Mouse (Mus musculus): ENCODE results near the gene Aff1. TPM values are rescaled to one million over a fixed set of nuclear protein-coding genes. Genes with fewer than 3 reads are reported as not detected.

Gene Aff1
- polyA plus RNA-seq, 1 experiment from 2014 or later = 7.1 TPM

DNA sequence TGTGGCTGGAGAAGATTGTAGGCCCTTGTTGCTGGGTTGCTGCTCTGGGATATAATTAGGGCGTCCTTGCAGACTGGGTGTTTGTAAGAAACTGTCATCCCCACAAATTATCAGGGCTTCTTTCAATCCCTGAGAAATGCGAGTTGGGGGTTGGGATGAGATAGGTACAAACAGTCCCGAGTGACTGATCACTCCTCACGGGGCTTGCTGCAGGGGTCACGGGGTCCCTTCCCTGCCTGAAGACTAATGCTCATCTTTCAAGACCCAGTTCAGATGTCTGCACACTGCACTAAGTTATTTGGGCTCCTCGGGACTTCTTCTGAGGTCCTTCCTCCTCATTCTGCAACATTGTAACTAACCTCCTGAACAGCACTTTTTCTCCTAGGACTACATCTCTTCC is 79.2 kb downstream of the Aff1 start:
- Histone ChIP-seq H3K36me3 (ENCODE audit: control insufficient read depth, insufficient read depth, low read length) (no peaks in the 10 kb centered on the region), H3K4me3 (ENCODE audit: low read depth, low read length) (no peak overlapping the region), H3K9ac (ENCODE audit: low read length) (no peak overlapping the region), H3K9me3 (ENCODE audit: control insufficient read depth, low read length) (no peaks in the 10 kb centered on the region), H3K4me1 (replicated peaks; ENCODE audit: control insufficient read depth, insufficient read depth, low read length) (peaks cover 18% of the 10 kb centered on the region), H3K27me3 (ENCODE audit: control insufficient read depth, insufficient read depth, low read length) (no peaks in the 10 kb centered on the region), H3K27ac (ENCODE audit: low read depth, low read length) (peak overlapping the region; percentile 8), H3K4me2 (ENCODE audit: low read depth, low read length, severe bottlenecking) (no peak overlapping the region)
- DNase-seq (ENCODE audit: low spot score) (no peak), ATAC-seq (replicated peaks; ENCODE audit: low FRiP score) (no peak)
- WGBS = 22% methylated on average over 6 of the region's 6 CpGs

DNA sequence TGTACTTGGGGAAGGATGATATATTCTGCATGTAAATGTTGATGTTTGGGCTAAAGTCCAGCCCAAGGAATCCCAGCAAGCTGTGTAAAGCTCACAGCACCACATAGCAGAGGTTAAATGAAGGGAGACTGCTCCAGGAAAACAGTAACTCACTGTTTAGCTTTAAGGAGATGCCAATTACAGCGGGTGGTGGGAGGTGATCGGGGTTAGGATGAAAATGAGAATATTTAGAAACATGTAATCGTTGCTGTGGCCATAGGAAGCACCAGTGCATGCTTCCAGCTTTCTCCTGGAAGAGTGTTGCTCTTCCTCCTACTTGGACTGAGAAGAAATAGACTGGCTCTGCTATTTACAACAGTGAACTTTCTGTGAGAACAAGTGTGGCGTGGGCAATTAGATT is 80.1 kb downstream of the Aff1 start:
- no peaks in the 10 kb centered on the region for H3K9me3 ChIP-seq (ENCODE audit: control insufficient read depth, low read length)
- H3K27ac ChIP-seq (ENCODE audit: low read depth, low read length) = peak overlapping the region; percentile 84
- no peaks in the 10 kb centered on the region for H3K36me3 ChIP-seq (ENCODE audit: control insufficient read depth, insufficient read depth, low read length)
- 12% methylated on average over 4 of the region's 4 CpGs for WGBS
- 0 out of 2 replicates have a peak overlapping the region, but pooled peaks have one; percentile 6 for H3K9ac ChIP-seq (ENCODE audit: low read length)
- no peaks in the 10 kb centered on the region for H3K27me3 ChIP-seq (ENCODE audit: control insufficient read depth, insufficient read depth, low read length)
- no peak overlapping the region for H3K4me3 ChIP-seq (ENCODE audit: low read depth, low read length)
- H3K4me1 ChIP-seq (replicated peaks; ENCODE audit: control insufficient read depth, insufficient read depth, low read length) = peaks cover 18% of the 10 kb centered on the region
- ATAC-seq (replicated peaks; ENCODE audit: low FRiP score) = peak; percentile 36; the same call in 1 of the 2 replicates
- no peak for DNase-seq (ENCODE audit: low spot score)
- H3K4me2 ChIP-seq (ENCODE audit: low read depth, low read length, severe bottlenecking) = peak overlapping the region; percentile 40; the same call in 1 of the 2 replicates

DNA sequence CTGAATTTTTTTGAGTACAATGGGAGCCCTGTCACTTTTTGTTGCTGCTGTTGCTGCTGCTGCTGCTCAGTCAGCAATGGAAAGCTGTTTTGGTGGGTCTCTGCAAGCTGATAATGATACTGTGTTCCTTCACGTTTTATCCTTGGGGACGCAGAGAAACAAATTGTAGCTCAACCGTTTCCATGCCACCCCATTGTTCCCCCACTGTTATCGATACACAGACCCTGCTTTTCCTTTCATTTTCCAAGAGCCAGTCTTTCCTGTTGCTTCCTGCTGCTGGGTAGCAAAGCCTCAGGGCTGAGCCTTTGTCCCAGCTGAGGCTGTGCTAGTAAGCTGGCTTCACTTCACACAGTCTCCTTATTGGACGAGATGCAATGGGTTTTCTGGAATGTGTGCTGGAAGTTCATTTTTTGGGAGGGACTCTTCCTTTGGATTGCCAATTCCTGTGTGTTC is 81.0 kb downstream of the Aff1 start:
- no peaks in the 10 kb centered on the region for H3K36me3 ChIP-seq (ENCODE audit: control insufficient read depth, insufficient read depth, low read length)
- no peak overlapping the region for H3K4me3 ChIP-seq (ENCODE audit: low read depth, low read length)
- peak overlapping the region; percentile 13 for H3K9ac ChIP-seq (ENCODE audit: low read length)
- H3K27ac ChIP-seq (ENCODE audit: low read depth, low read length) = peak overlapping the region; percentile 84
- H3K4me1 ChIP-seq (replicated peaks; ENCODE audit: control insufficient read depth, insufficient read depth, low read length) = peaks cover 23% of the 10 kb centered on the region
- WGBS = 0% methylated on average over 5 of the region's 5 CpGs
- peak overlapping the region; percentile 40; the same call in 1 of the 2 replicates for H3K4me2 ChIP-seq (ENCODE audit: low read depth, low read length, severe bottlenecking)
- H3K27me3 ChIP-seq (ENCODE audit: control insufficient read depth, insufficient read depth, low read length) = no peaks in the 10 kb centered on the region
- no peaks in the 10 kb centered on the region for H3K9me3 ChIP-seq (ENCODE audit: control insufficient read depth, low read length)
- DNase-seq (ENCODE audit: low spot score) (peak; percentile 70), ATAC-seq (replicated peaks; ENCODE audit: low FRiP score) (peak; percentile 70)

DNA sequence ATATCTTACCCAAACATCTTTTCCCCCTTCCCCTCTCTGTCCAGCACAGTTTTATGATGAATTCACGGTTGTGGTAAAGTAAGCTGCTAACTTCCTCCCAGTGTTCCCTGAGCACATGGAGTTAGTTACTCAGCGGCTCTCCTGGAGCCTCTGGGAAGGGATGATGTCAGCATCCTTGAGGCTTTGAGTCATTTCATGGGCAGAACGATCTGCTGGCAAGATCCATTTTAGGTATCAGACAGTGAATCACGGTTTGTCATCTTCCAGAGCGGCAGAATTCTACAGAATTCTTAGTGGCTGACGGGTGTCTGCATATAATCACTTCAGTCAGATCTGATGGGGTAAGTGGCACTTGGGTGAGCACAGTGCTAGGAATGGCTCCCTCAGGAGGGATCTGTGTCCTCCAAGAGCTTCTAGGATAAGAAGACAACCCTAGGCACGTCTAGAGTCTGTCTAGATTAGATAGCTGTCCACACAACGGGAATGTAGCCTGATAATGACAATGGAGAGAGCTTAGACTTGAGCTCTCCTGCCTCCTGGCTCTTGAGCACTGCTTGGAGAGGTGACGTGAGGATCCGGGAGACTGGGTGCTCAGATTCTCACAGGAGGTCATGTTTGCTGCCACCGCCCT is 82.6 kb downstream of the Aff1 start:
- H3K27me3 ChIP-seq (ENCODE audit: control insufficient read depth, insufficient read depth, low read length) = no peaks in the 10 kb centered on the region
- WGBS = 78% methylated on average over 11 of the region's 11 CpGs
- ATAC-seq (replicated peaks; ENCODE audit: low FRiP score) = no peak
- no peaks in the 10 kb centered on the region for H3K36me3 ChIP-seq (ENCODE audit: control insufficient read depth, insufficient read depth, low read length)
- H3K27ac ChIP-seq (ENCODE audit: low read depth, low read length) = no peak overlapping the region
- no peaks in the 10 kb centered on the region for H3K9me3 ChIP-seq (ENCODE audit: control insufficient read depth, low read length)
- peaks cover 40% of the 10 kb centered on the region for H3K4me1 ChIP-seq (replicated peaks; ENCODE audit: control insufficient read depth, insufficient read depth, low read length)
- H3K4me3 ChIP-seq (ENCODE audit: low read depth, low read length) = no peak overlapping the region
- H3K4me2 ChIP-seq (ENCODE audit: low read depth, low read length, severe bottlenecking) = no peak overlapping the region
- H3K9ac ChIP-seq (ENCODE audit: low read length) = no peak overlapping the region
- DNase-seq (ENCODE audit: low spot score) = no peak

DNA sequence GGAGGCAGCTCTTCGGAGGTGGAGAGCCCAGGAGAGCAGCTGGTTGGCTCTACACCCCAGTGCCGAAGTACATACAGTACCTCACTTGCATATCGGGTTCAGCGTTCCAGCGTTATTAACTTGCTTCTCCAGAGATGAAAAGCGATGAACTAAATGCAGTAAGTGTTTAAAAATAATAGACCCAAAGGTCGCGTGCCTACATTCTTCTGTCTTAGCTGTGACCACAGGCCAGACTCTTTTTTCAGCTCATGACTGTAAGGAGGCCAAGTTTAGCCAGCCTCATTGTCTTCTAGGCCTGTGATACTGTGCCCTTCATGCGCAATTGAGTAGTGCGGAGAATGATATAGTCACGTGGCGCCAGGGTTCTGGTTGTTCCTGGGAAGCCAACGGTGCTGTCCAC is 83.3 kb downstream of the Aff1 start:
- Histone ChIP-seq H3K27ac (ENCODE audit: low read depth, low read length) (no peak overlapping the region), H3K4me3 (ENCODE audit: low read depth, low read length) (no peak overlapping the region), H3K36me3 (ENCODE audit: control insufficient read depth, insufficient read depth, low read length) (no peaks in the 10 kb centered on the region), H3K4me2 (ENCODE audit: low read depth, low read length, severe bottlenecking) (no peak overlapping the region), H3K27me3 (ENCODE audit: control insufficient read depth, insufficient read depth, low read length) (no peaks in the 10 kb centered on the region), H3K4me1 (replicated peaks; ENCODE audit: control insufficient read depth, insufficient read depth, low read length) (peaks cover 44% of the 10 kb centered on the region), H3K9ac (ENCODE audit: low read length) (no peak overlapping the region), H3K9me3 (ENCODE audit: control insufficient read depth, low read length) (no peaks in the 10 kb centered on the region)
- ATAC-seq (replicated peaks; ENCODE audit: low FRiP score) (no peak), DNase-seq (ENCODE audit: low spot score) (no peak)
- WGBS = 85% methylated on average over 13 of the region's 13 CpGs

DNA sequence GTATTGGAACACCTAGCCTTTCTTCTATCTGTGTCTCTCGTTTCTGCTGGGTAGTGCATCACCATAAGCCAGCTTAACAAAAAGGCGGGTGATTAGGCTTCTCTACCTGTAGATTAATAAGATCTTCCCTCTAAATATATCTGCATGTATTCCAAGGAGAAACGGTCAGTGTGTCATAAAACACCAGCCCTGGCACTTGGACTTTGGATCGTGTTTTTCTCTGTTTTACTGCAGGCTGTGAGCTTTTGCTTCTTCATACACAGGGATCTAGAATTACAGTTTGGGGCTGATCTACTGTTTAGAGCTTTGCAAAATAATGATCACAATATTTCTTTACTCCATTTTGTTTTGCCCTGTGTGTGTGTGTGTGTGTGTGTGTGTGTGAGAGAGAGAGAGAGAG is 84.7 kb downstream of the Aff1 start:
- Histone ChIP-seq H3K27me3 (ENCODE audit: control insufficient read depth, insufficient read depth, low read length) (no peaks in the 10 kb centered on the region), H3K36me3 (ENCODE audit: control insufficient read depth, insufficient read depth, low read length) (no peaks in the 10 kb centered on the region), H3K4me2 (ENCODE audit: low read depth, low read length, severe bottlenecking) (no peak overlapping the region), H3K27ac (ENCODE audit: low read depth, low read length) (no peak overlapping the region), H3K9ac (ENCODE audit: low read length) (no peak overlapping the region), H3K9me3 (ENCODE audit: control insufficient read depth, low read length) (no peaks in the 10 kb centered on the region), H3K4me3 (ENCODE audit: low read depth, low read length) (no peak overlapping the region), H3K4me1 (replicated peaks; ENCODE audit: control insufficient read depth, insufficient read depth, low read length) (peaks cover 44% of the 10 kb centered on the region)
- ATAC-seq (replicated peaks; ENCODE audit: low FRiP score) (no peak), DNase-seq (ENCODE audit: low spot score) (no peak)
- WGBS = 65% methylated on average over 4 of the region's 4 CpGs

DNA sequence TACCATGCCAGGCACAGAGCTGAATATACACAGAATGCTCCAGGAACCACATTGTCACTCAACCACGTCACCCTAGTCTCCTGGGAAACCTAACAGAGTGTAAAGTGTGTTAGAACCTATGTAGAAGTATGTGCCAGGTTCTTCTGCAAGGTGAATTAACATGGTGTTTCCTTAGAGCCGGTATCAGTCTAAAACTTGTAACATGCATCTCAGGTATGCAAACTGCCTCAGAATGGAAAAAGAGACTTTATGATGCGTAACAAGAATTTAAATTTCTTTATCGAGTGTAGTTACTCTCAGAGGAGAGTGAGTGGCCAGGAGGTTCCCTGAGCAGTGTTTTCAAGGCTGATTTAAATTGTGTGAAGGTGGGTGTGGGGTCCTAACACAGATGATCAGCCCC is 85.3 kb downstream of the Aff1 start:
- Histone ChIP-seq H3K27me3 (ENCODE audit: control insufficient read depth, insufficient read depth, low read length) (no peaks in the 10 kb centered on the region), H3K36me3 (ENCODE audit: control insufficient read depth, insufficient read depth, low read length) (no peaks in the 10 kb centered on the region), H3K27ac (ENCODE audit: low read depth, low read length) (peak overlapping the region; percentile 89; the same call in 1 of the 2 replicates), H3K9ac (ENCODE audit: low read length) (peak overlapping the region; percentile 24; the same call in 1 of the 2 replicates), H3K4me3 (ENCODE audit: low read depth, low read length) (no peak overlapping the region), H3K4me1 (replicated peaks; ENCODE audit: control insufficient read depth, insufficient read depth, low read length) (peaks cover 38% of the 10 kb centered on the region), H3K9me3 (ENCODE audit: control insufficient read depth, low read length) (no peaks in the 10 kb centered on the region), H3K4me2 (ENCODE audit: low read depth, low read length, severe bottlenecking) (0 out of 2 replicates have a peak overlapping the region, but pooled peaks have one; percentile 58)
- ATAC-seq (replicated peaks; ENCODE audit: low FRiP score) = no peak
- WGBS = 55% methylated on average over 4 of the region's 4 CpGs
- no peak for DNase-seq (ENCODE audit: low spot score)

DNA sequence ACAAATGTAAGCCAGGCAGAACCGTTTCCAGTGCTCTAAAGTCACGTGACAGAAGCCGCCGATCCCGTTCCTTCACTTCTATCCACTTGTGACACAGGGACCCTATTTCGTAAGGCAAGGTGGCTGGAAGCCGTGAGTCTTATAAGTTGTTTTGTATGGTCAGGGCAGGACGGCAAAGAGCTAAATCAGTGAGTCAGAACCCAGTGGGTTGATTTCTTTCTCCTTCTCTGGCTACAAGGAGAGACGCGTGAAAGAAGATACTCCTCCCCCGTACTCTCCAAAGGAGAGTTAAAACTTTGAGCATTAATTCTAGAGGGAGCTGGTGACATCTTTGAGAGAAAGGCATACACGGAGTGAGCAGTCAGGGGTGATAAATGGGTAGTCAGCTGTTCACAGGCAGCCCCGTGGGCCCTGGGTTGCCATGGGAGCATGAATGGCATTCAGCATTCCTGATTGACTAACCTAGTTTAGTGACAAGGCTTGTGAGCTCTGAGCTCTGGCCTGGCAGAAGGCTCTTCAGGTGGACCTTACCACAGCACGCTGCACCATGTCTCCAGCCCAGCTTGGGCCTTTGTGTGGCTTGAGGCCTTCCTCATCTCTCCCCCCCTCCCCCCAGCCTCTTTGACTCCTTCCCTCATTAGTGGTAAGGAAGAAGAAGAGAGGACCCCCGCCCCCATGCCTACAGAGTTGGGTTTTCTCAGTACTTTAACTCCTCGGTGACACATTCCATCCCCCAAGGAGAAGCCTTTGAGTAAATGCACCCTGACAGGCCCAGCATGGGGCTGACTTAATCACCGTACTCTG is 86.3 kb downstream of the Aff1 start:
- ATAC-seq (replicated peaks; ENCODE audit: low FRiP score) = peak; percentile 90
- Histone ChIP-seq H3K27ac (ENCODE audit: low read depth, low read length) (peak overlapping the region; percentile 89), H3K4me1 (replicated peaks; ENCODE audit: control insufficient read depth, insufficient read depth, low read length) (peaks cover 34% of the 10 kb centered on the region), H3K9ac (ENCODE audit: low read length) (peak overlapping the region; percentile 37), H3K9me3 (ENCODE audit: control insufficient read depth, low read length) (no peaks in the 10 kb centered on the region), H3K4me3 (ENCODE audit: low read depth, low read length) (peak overlapping the region; percentile 18), H3K27me3 (ENCODE audit: control insufficient read depth, insufficient read depth, low read length) (no peaks in the 10 kb centered on the region), H3K4me2 (ENCODE audit: low read depth, low read length, severe bottlenecking) (peak overlapping the region; percentile 58), H3K36me3 (ENCODE audit: control insufficient read depth, insufficient read depth, low read length) (no peaks in the 10 kb centered on the region)
- WGBS = under 1% methylated on average over 17 of the region's 17 CpGs
- peak; percentile 88 for DNase-seq (ENCODE audit: low spot score)
